Mouse (Mus musculus) spleen, postnatal 14 days (tissue): ENCODE data around the gene Eif2b3.
A peak's percentile ranks its signal among the peaks of the same experiment; 100 is the strongest.

Experiments used
- DNase-seq, 2 experiments: peaks; one replicate each; pipeline ENCODE4 v3.0.0; 2021 to 2022; ENCODE audit warnings: low spot score in 2 of 2

Gene Eif2b3

GRCm38 (mm10) chr4:117122209-117122608 is 103.0 kb downstream of the Eif2b3 start:
- DNase-seq = no peak

DNA sequence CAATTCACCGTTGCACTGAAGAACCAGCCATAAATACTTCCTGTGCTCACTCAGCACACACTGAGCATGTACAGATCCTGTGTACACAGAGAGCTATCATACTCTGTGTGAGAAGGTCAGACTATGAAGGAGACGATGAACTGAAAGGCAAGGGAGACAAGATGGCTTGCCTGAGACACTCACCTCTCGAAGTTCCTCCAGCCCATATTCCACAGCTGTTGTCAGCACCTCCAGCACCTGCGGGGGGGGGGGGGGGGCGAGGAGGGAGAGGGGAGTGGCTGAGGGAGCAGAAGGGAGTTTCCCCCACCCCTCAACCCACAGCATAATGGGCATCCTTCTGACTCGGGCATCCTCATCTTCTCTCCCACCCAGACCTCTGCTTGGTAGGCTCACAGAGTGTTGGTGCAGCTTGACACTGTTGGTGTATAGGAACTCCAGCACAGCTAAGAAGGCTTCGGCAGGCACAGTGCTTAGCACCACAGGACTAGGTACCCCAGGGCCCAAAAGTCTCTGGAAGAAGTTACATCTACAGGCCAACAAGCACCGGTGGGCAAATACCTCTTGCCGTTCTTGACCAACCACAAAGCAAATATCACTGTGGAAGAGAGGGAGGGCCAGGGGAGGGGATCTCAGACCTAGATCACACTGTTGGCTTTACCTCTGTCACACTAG is 104.5 kb downstream of the Eif2b3 start:
- DNase-seq = no peak

GRCm38 (mm10) chr4:117124218-117124517 is 105.0 kb downstream of the Eif2b3 start:
- no peak for DNase-seq

DNA sequence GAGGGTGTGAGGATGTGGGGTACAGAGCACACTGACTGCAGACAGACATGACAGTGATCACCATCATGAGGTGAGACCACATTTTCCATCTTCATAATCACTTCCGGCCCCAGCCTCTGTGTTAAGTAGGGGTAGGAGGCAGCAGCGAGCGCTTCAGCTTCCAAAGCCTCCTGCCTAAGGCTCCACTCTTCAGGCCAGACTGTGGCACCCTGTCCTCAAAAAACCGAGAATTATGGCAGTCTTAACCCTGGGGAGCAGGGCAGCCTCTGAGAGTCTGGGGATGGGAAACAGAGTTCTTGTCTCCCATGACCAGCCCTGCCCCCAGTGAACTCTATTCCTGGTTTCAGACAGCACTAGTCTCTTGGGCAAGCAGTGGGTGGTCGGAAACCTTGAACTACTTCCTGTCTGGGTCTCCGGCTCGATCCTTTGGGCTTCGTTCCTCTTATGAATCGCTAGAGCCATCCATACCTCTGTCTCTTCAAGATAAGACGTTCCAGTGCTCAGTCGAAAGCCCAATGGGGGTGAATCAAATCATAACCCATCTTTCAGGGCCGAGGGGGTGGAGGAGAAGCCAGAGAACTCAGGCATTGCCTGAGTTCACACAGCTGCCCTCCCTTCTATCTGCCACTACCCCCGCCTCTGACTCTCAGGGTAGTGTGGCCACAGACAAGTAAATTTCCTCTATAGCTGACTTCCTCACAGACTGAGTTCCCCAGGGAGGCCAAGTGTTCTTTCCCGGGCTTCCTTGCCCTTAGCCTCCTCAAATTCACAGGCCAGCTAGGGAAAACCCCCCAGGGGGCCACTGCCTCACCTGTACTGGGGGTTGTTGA is 105.5 kb downstream of the Eif2b3 start:
- peak in 1 of 2 experiments; percentile 38 for DNase-seq

GRCm38 (mm10) chr4:117125348-117125909 is 106.2 kb downstream of the Eif2b3 start, which contains the start of gene Btbd19:
TSS of gene Btbd19 (minus strand) at chr4:117125725.
- DNase-seq = no peak

GRCm38 (mm10) chr4:117125910-117126674 is 106.9 kb downstream of the Eif2b3 start:
- DNase-seq = peak in 1 of 2 experiments; percentile 35

DNA sequence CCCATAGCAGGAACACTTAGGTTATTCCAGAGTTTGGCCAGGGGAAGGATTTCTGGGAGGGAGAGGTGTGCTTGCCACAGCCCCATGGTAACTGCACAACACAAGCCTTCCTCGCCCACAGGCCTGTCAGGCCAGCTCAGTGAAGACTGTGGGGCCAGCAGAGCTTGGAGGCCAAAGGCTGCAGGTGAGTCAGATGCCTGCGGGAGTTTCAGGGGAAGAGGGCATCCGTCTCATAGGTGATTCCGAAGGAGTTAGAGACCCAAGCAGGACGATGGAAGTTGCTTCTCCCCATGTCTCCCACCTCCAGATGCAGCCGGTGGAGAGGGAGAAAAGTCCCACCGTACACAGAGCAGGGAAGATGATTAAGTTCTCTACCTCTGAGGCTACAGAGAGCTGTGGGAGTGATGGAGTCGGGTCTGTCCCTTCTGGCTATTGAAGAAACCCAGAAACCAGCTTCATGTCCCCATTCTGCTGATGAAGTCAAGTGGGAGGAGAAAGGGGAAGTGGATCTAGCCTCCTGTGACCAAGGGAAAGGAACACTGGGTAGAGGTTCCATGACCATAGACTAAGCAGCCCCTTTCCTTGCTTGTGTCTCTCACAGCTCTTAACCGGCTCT is 107.6 kb downstream of the Eif2b3 start, which contains the start of gene Tctex1d4:
Gene Tctex1d4, plus strand, starts transcription at position 120 of the 616 bp plus-strand sequence.
- no peak for DNase-seq

- DNase-seq = no peak
These were observed 108.9 kb downstream of the Eif2b3 start for GRCm38 (mm10) chr4:117127991-117128686.

DNA sequence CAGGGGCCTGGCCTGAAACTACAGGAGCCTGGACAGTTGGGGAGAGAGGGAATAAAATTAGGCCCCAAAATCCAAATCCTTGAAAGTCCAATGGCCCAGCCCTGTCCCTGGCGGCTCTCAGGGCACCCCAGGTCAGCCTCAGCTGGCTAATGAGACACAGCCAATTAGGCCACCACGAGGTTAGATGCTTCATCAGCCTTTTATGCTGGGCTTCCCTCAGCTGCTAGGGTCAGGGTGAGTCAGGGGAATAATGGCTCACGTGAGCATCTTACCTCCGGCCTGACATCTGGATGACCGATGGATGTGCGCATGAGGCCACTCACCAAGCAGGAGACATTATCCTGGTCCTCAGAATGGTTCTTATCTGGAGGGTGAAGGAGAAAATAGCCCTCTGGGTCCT is 111.6 kb downstream of the Eif2b3 start:
- DNase-seq = no peak

DNA sequence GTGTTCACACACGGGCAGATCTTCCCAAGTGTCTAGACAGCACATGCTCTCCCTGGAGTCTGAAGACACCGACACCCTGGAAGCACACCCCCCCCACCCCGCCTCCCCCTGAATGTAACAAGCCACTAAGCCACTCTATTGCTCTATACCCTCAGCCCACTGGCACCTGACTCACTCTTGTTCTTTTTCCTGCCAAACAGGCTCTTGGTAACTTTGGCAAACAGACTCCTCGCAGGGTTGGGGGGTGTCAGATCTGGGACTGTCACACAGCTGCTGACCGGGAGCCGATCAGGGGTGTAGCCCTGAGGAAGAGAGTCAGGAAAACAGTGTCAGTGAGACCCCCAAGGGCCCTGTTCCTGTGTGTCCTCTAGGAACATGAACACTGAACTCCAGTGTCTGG is 112.0 kb downstream of the Eif2b3 start:
- no peak for DNase-seq

- no peak for DNase-seq
These were observed 112.9 kb downstream of the Eif2b3 start for GRCm38 (mm10) chr4:117131890-117132793.

DNA sequence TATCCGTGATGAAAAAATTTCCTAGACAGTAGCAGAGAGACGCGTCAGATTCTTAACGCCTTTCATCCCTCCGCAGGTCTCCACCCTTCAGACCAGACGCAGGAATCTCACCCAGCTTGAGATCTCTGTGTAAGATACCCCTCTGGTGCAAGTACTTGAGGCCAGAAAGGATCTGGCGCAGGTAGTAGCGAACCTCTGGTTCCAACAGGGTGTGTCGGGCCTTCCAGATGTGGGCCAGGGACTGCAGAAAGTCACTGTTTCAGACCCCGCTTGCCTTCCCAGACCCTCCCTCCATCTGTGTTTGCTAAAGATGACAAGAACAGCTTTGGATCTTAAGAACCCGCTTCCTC is 113.6 kb downstream of the Eif2b3 start:
- no peak for DNase-seq

DNA sequence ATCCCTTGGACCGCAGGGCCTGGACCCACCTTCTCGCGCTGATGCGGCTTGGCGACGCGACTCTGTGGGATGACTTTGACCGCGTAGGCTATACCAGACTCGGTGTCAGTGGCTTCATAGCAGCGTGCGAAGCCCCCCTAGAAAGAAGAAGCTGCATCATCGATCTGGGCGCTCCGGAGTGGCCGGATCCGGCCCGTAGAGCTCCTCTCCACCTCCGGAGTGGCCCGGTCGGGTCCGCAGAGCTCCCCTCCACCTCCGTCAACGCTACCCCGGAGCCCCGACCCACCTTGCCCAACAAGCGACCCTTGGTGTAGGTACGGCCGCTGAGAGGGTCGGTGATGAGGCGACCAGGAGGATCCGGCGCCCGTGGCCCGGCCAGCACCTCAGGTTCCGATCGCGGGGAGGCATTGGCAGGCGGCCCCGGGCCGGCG is 114.2 kb downstream of the Eif2b3 start:
- no peak for DNase-seq

DNA sequence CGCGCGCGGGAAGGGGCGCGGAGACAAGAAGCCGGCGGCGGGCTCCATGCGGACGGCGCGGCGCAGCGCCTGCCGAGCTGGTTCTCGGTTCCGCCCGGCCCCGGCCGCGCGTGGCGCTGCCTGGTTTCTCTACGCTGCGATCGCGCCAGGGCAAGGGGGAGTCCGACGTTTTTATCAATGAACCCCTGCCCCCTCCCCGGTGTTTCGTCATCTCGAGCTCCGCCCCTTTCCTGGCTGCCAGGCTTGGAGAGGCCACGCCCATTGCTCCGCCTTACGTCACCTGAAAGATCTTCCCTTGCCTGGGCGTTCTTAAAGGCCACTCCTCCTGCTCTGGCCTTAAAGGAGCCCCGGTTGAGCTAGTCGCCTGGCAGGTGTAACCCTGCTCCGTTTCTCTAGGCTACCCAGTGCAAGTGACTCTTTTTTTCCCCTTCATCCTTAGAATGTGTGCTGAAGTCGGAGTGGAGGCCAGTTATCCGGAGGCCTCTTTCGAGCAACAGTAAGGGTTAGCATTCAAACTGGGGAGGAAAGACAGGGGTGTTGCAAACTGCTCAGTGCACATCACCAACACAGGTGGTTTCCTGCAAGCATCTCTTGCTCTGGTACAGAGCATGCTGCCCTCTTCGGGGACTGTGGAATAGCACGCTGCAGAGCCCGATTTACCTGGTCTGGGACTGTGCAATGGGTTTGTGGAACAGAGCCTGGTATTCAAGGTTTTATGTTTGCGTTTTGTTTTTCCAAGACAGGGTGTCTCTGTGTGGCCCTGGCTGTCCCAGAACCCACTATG is 114.8 kb downstream of the Eif2b3 start, which contains the start of gene Plk3:
Gene Plk3, minus strand, starts transcription at position 147 of the 784 bp plus-strand sequence.
- peak; percentile 92 to 95 for DNase-seq

GRCm38 (mm10) chr4:117134601-117134995 is 115.4 kb downstream of the Eif2b3 start:
- DNase-seq = no peak

DNA sequence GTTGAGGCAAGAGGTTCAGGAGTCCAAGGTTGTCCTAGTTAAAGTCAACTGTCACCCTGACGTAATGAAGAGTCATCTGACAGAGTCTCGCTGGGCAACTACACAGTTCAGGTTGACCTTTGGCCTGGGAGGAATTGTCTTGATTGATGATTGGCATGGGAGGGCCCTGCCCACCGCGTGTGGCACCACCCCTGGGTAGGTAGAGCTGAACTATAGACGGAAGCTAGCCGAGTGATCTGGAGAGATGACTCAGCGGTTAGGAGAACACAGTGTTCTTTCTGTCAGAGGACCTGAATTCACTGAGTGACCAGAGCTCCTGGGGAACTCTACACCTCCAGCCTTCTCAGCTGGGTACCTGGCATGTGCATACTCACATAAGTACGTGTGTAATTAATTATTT is 116.8 kb downstream of the Eif2b3 start:
- DNase-seq = no peak
